Mouse (Mus musculus) cerebellum, adult 2 months (tissue): ENCODE data around the gene Tnfaip1.

Source experiments
- CTCF ChIP-seq: fragments of 200-500 bp; IDR thresholded peaks from 2 replicates; pipeline ENCODE4 v1.5.1; 2011; ENCODE audit warnings: low read depth, mild to moderate bottlenecking, control low read depth, low read length, moderate library complexity, borderline replicate concordance; ENCODE audit not compliant: insufficient read depth
- POLR2A ChIP-seq: fragments of 200-500 bp; IDR thresholded peaks from 2 replicates; pipeline ENCODE4 v1.6.1; 2011; ENCODE audit warnings: low read length, control low read depth, borderline replicate concordance; ENCODE audit not compliant: insufficient read depth

- TF ChIP-seq POLR2A (no peak), CTCF (no peak)
Observed at GRCm38 (mm10) chr11:78556070-78556469, 19.9 kb upstream of the Tnfaip1 start.
